Mouse (Mus musculus): Measurements from ENCODE around the gene Rgs6. TPM values are rescaled to one million over a fixed set of nuclear protein-coding genes. Genes with fewer than 3 reads are reported as not detected.

The Rgs6 gene
- polyA plus RNA-seq, 1 experiment from 2014 or later = 1.0 TPM

DNA sequence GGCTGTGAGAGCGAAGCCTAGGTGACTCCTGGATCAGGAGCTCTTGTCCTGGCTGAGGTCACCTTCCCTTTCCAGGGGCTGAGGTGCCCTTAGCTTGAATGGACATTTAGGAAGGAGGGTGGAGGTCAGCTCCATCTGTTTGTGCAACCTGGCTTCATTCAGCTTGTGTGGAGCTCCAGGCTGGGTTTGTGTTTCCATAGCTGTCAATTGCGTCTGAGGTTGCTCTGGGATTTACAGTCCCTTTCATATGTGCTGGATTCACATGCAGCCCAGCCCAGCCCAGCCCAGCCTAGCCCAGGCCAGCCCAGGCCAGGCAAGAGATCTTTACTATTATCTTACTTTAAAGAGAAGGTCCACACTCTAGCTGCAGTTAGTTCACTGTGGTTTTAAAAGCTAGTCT lies 163.8 kb downstream of the Rgs6 start:
- Histone ChIP-seq H3K4me3 (ENCODE audit: low read depth, low read length) (no peak overlapping the region), H3K4me1 (replicated peaks; ENCODE audit: control insufficient read depth, insufficient read depth, low read length) (no peaks in the 10 kb centered on the region), H3K4me2 (no peak overlapping the region), H3K9me3 (ENCODE audit: control insufficient read depth, low read length) (no peaks in the 10 kb centered on the region), H3K27me3 (replicated peaks; ENCODE audit: control insufficient read depth, insufficient read depth, low read length) (no peaks in the 10 kb centered on the region), H3K36me3 (ENCODE audit: control insufficient read depth, insufficient read depth, low read length) (no peaks in the 10 kb centered on the region), H3K27ac (ENCODE audit: low read depth, low read length) (no peak overlapping the region), H3K9ac (ENCODE audit: low read depth, low read length) (no peak overlapping the region)
- DNase-seq (ENCODE audit: low spot score) (no peak), ATAC-seq (replicated peaks; ENCODE audit: low FRiP score) (no peak)
- WGBS = 77% methylated on average over 2 of the region's 2 CpGs

DNA sequence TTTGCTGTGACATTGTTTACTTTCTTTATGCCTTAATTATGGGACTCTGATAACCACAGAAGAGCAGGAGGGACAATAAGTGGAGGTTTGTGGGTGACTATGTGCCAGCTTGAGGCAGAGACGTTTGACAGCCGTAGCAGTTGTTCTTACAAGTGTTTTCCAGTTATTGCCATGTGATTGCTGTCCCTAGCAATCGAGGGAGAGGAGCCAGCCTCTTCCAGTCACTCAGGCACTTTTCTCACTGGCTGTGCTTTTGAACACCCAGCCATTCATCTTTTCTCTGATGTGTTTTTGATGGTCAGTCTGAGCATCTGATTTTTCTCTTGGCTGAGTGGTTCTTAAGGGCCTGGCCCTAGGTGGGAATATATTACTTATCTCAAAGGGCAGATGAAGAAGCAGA lies 166.4 kb downstream of the Rgs6 start:
- no peaks in the 10 kb centered on the region for H3K27me3 ChIP-seq (replicated peaks; ENCODE audit: control insufficient read depth, insufficient read depth, low read length)
- no peaks in the 10 kb centered on the region for H3K36me3 ChIP-seq (ENCODE audit: control insufficient read depth, insufficient read depth, low read length)
- no peak overlapping the region for H3K4me2 ChIP-seq
- no peak overlapping the region for H3K9ac ChIP-seq (ENCODE audit: low read depth, low read length)
- WGBS = 47% methylated on average over 3 of the region's 3 CpGs
- no peak overlapping the region for H3K4me3 ChIP-seq (ENCODE audit: low read depth, low read length)
- no peaks in the 10 kb centered on the region for H3K4me1 ChIP-seq (replicated peaks; ENCODE audit: control insufficient read depth, insufficient read depth, low read length)
- H3K27ac ChIP-seq (ENCODE audit: low read depth, low read length) = no peak overlapping the region
- H3K9me3 ChIP-seq (ENCODE audit: control insufficient read depth, low read length) = no peaks in the 10 kb centered on the region
- ATAC-seq (replicated peaks; ENCODE audit: low FRiP score) = no peak
- DNase-seq (ENCODE audit: low spot score) = no peak

DNA sequence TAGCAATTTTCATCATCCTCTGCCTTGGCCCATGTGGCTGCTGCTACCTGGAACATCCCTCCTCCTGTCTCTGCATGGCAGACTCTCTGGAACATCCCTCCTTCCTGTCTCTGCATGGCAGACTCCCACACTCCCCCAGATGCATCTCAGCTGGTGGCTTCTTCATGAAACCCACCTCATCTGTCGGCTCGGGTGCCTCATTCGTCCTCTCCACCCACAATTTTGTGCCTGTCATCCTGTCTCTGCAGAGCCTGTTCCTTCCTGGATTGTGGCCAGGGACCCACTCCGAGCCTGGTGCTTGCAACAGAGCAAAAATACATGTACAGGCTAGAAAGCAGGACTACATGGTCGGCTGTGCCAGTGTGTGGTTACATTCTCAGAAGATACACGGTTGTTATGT lies 168.7 kb downstream of the Rgs6 start:
- Histone ChIP-seq H3K9me3 (ENCODE audit: control insufficient read depth, low read length) (no peaks in the 10 kb centered on the region), H3K36me3 (ENCODE audit: control insufficient read depth, insufficient read depth, low read length) (no peaks in the 10 kb centered on the region), H3K4me3 (ENCODE audit: low read depth, low read length) (no peak overlapping the region), H3K27ac (ENCODE audit: low read depth, low read length) (no peak overlapping the region), H3K4me1 (replicated peaks; ENCODE audit: control insufficient read depth, insufficient read depth, low read length) (no peaks in the 10 kb centered on the region), H3K4me2 (no peak overlapping the region), H3K27me3 (replicated peaks; ENCODE audit: control insufficient read depth, insufficient read depth, low read length) (no peaks in the 10 kb centered on the region), H3K9ac (ENCODE audit: low read depth, low read length) (no peak overlapping the region)
- no peak for DNase-seq (ENCODE audit: low spot score)
- 56% methylated on average over 6 of the region's 6 CpGs for WGBS
- no peak for ATAC-seq (replicated peaks; ENCODE audit: low FRiP score)

DNA sequence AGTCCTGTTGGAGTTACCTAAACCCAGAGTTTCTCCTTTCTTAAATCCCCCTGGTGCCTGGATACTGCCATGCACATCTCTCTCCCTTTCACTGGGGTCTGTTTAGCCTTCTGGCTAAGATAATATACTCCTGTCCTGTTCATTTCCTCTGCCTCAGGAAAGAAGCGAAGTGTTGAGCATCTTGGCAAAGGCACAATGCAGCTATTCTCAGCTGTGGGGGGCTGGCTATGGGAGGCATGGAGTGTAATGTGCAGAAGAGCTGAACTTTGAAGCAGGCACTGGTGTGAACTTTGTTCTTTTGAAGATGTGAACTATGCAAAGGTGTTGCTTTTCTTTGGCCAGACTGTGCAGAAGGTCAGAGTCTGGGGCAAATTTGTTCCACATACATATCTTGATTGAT lies 169.3 kb downstream of the Rgs6 start:
- Histone ChIP-seq H3K4me1 (replicated peaks; ENCODE audit: control insufficient read depth, insufficient read depth, low read length) (no peaks in the 10 kb centered on the region), H3K9me3 (ENCODE audit: control insufficient read depth, low read length) (no peaks in the 10 kb centered on the region), H3K27ac (ENCODE audit: low read depth, low read length) (no peak overlapping the region), H3K4me3 (ENCODE audit: low read depth, low read length) (no peak overlapping the region), H3K9ac (ENCODE audit: low read depth, low read length) (no peak overlapping the region), H3K27me3 (replicated peaks; ENCODE audit: control insufficient read depth, insufficient read depth, low read length) (no peaks in the 10 kb centered on the region), H3K4me2 (no peak overlapping the region), H3K36me3 (ENCODE audit: control insufficient read depth, insufficient read depth, low read length) (no peaks in the 10 kb centered on the region)
- WGBS = 63% methylated on average over 1 of the region's 1 CpGs
- no peak for DNase-seq (ENCODE audit: low spot score)
- no peak for ATAC-seq (replicated peaks; ENCODE audit: low FRiP score)

DNA sequence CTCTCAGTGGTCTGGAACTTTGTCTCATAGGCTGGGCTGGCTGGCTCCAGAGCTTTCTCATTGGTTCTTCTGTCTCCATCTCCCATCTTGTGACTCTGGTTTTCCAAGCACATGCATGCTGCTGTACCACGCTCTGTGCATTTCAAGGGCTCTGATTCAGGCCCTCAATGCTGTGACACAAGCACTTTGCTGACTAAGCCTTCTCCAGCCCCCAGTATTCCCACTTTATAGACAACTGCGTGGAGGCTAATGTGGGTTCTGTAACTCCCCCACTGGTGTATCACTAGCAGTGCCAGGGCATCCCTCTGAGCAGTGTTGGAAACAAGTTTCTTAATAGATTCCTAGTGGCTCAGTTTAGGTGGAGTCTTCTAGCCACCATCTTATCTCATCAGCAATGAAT lies 174.0 kb downstream of the Rgs6 start:
- Histone ChIP-seq H3K9me3 (ENCODE audit: control insufficient read depth, low read length) (no peaks in the 10 kb centered on the region), H3K9ac (ENCODE audit: low read depth, low read length) (no peak overlapping the region), H3K4me1 (replicated peaks; ENCODE audit: control insufficient read depth, insufficient read depth, low read length) (no peaks in the 10 kb centered on the region), H3K27me3 (replicated peaks; ENCODE audit: control insufficient read depth, insufficient read depth, low read length) (no peaks in the 10 kb centered on the region), H3K4me3 (ENCODE audit: low read depth, low read length) (no peak overlapping the region), H3K36me3 (ENCODE audit: control insufficient read depth, insufficient read depth, low read length) (no peaks in the 10 kb centered on the region), H3K27ac (ENCODE audit: low read depth, low read length) (no peak overlapping the region), H3K4me2 (no peak overlapping the region)
- WGBS = 83% methylated on average over 2 of the region's 2 CpGs
- no peak for DNase-seq (ENCODE audit: low spot score)
- ATAC-seq (replicated peaks; ENCODE audit: low FRiP score) = no peak

DNA sequence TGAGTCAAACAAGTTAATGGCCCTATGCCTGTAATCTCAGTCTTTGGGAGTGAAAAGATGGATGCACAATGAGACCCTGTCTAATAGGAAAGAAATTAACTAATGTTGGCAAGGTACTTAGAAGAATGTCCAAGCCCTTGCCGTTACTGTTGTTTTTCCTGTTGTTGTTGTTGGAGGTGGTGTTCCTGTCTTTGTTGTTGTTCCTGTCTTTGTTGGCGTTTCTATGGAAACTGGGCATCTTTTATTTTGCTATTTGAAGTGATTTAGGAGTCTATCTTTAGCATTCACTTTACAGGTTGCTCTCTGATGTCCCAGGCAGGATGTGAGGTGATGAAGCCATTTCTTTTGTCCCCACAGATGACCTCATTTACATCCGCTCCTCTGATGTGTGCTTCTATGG lies 180.6 kb downstream of the Rgs6 start:
- no peak for ATAC-seq (replicated peaks; ENCODE audit: low FRiP score)
- no peak overlapping the region for H3K9ac ChIP-seq (ENCODE audit: low read depth, low read length)
- H3K27me3 ChIP-seq (replicated peaks; ENCODE audit: control insufficient read depth, insufficient read depth, low read length) = no peaks in the 10 kb centered on the region
- WGBS = 73% methylated on average over 3 of the region's 3 CpGs
- H3K9me3 ChIP-seq (ENCODE audit: control insufficient read depth, low read length) = no peaks in the 10 kb centered on the region
- H3K4me1 ChIP-seq (replicated peaks; ENCODE audit: control insufficient read depth, insufficient read depth, low read length) = no peaks in the 10 kb centered on the region
- no peaks in the 10 kb centered on the region for H3K36me3 ChIP-seq (ENCODE audit: control insufficient read depth, insufficient read depth, low read length)
- no peak overlapping the region for H3K4me3 ChIP-seq (ENCODE audit: low read depth, low read length)
- DNase-seq (ENCODE audit: low spot score) = no peak
- H3K4me2 ChIP-seq = no peak overlapping the region
- no peak overlapping the region for H3K27ac ChIP-seq (ENCODE audit: low read depth, low read length)

DNA sequence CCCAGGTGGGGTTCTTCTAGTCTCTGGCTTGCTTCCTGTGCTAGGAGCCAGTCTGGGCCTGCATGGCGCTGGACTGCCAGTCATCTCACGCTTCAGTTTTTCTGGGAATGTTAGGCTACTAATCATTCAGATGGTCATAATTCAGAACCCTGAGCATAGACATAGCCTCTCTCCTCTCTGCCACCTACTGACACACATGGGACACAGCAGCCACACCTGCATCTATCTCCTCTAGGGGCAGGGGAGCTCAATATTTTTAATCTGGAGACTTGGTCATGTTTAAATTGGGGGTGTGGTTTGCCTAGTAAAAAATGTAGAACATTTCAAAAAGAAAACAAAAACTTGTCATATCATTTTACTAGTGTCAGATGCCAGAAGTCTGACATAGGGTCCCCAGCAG lies 184.1 kb downstream of the Rgs6 start:
- Histone ChIP-seq H3K4me1 (replicated peaks; ENCODE audit: control insufficient read depth, insufficient read depth, low read length) (no peaks in the 10 kb centered on the region), H3K9me3 (ENCODE audit: control insufficient read depth, low read length) (no peaks in the 10 kb centered on the region), H3K4me2 (no peak overlapping the region), H3K4me3 (ENCODE audit: low read depth, low read length) (no peak overlapping the region), H3K27ac (ENCODE audit: low read depth, low read length) (no peak overlapping the region), H3K27me3 (replicated peaks; ENCODE audit: control insufficient read depth, insufficient read depth, low read length) (no peaks in the 10 kb centered on the region), H3K36me3 (ENCODE audit: control insufficient read depth, insufficient read depth, low read length) (no peaks in the 10 kb centered on the region), H3K9ac (ENCODE audit: low read depth, low read length) (no peak overlapping the region)
- 88% methylated on average over 2 of the region's 2 CpGs for WGBS
- DNase-seq (ENCODE audit: low spot score) = no peak
- ATAC-seq (replicated peaks; ENCODE audit: low FRiP score) = no peak

DNA sequence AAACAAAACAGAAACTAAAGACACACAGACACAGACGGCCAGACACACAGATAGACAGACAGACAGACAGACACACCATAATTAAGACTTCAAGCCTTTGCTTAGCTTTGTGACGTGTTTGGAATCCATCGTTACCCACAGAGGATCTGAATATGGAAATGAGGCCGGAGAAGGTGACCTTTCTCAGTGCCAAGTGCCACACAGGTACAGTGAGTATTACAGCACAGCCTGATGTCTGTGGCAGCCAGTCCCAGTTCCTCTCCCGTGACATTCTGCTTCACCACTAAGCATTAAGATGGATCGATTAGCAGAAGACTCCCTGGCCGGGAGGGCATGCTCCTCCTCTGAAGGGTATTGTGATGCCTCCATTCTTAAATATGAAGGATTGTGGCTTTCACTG lies 186.5 kb downstream of the Rgs6 start:
- no peak overlapping the region for H3K27ac ChIP-seq (ENCODE audit: low read depth, low read length)
- ATAC-seq (replicated peaks; ENCODE audit: low FRiP score) = no peak
- 80% methylated on average over 7 of the region's 7 CpGs for WGBS

DNA sequence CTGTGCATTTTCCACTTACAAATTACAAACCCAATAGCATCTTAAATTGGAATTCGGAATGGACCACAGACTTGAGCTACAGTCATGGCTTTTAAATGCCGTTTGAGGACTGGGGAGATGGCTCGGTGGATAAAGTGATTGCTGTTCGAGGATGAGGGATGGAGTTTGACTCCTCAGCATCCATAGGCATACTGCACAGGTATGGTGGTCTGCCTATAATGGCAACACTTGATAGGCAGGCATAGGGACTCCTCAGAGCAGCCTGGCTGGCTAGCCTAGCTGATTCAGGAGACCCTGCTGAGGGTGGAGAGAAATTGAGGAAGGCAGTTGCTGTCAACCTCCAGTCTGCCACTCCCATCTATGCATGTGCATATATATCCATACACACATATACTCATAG lies 188.6 kb downstream of the Rgs6 start:
- ATAC-seq (replicated peaks; ENCODE audit: low FRiP score) (no peak), DNase-seq (ENCODE audit: low spot score) (no peak)
- Histone ChIP-seq H3K27ac (ENCODE audit: low read depth, low read length) (no peak overlapping the region), H3K4me1 (replicated peaks; ENCODE audit: control insufficient read depth, insufficient read depth, low read length) (no peaks in the 10 kb centered on the region), H3K9ac (ENCODE audit: low read depth, low read length) (no peak overlapping the region), H3K4me2 (no peak overlapping the region), H3K27me3 (replicated peaks; ENCODE audit: control insufficient read depth, insufficient read depth, low read length) (no peaks in the 10 kb centered on the region), H3K9me3 (ENCODE audit: control insufficient read depth, low read length) (no peaks in the 10 kb centered on the region), H3K36me3 (ENCODE audit: control insufficient read depth, insufficient read depth, low read length) (no peaks in the 10 kb centered on the region), H3K4me3 (ENCODE audit: low read depth, low read length) (no peak overlapping the region)
- 78% methylated on average over 4 of the region's 4 CpGs for WGBS

More for the DNA sequence above, 186.5 kb downstream of the Rgs6 start:
- no peak for DNase-seq (ENCODE audit: low spot score)
- no peaks in the 10 kb centered on the region for H3K36me3 ChIP-seq (ENCODE audit: control insufficient read depth, insufficient read depth, low read length)
- H3K4me1 ChIP-seq (replicated peaks; ENCODE audit: control insufficient read depth, insufficient read depth, low read length) = no peaks in the 10 kb centered on the region
- H3K27me3 ChIP-seq (replicated peaks; ENCODE audit: control insufficient read depth, insufficient read depth, low read length) = no peaks in the 10 kb centered on the region
- H3K4me2 ChIP-seq = no peak overlapping the region
- no peak overlapping the region for H3K9ac ChIP-seq (ENCODE audit: low read depth, low read length)
- H3K4me3 ChIP-seq (ENCODE audit: low read depth, low read length) = no peak overlapping the region
- H3K9me3 ChIP-seq (ENCODE audit: control insufficient read depth, low read length) = no peaks in the 10 kb centered on the region

Measured in liver, embryonic 11.5 days (tissue).